Mouse (Mus musculus): ENCODE measurements around the gene Pstk. TPM values are rescaled to one million over a fixed set of nuclear protein-coding genes. Genes with fewer than 3 reads are reported as not detected.

The Pstk gene
- total RNA-seq (2021): 10 to 100 TPM; 46.5 to 52.9 TPM
- long read RNA-seq, experiment 1, full-length matches to known transcripts: 27 of 39 reads
- long read RNA-seq, experiment 1, partial matches to known transcripts: 1 of 39 reads
- long read RNA-seq, experiment 1, other reads (novel, unspliced or antisense): 11 of 39 reads
- long read RNA-seq, experiment 2, full-length matches to known transcripts: 16 of 26 reads
- long read RNA-seq, experiment 2, partial matches to known transcripts: 2 of 26 reads
- long read RNA-seq, experiment 2, other reads (novel, unspliced or antisense): 8 of 26 reads

DNA sequence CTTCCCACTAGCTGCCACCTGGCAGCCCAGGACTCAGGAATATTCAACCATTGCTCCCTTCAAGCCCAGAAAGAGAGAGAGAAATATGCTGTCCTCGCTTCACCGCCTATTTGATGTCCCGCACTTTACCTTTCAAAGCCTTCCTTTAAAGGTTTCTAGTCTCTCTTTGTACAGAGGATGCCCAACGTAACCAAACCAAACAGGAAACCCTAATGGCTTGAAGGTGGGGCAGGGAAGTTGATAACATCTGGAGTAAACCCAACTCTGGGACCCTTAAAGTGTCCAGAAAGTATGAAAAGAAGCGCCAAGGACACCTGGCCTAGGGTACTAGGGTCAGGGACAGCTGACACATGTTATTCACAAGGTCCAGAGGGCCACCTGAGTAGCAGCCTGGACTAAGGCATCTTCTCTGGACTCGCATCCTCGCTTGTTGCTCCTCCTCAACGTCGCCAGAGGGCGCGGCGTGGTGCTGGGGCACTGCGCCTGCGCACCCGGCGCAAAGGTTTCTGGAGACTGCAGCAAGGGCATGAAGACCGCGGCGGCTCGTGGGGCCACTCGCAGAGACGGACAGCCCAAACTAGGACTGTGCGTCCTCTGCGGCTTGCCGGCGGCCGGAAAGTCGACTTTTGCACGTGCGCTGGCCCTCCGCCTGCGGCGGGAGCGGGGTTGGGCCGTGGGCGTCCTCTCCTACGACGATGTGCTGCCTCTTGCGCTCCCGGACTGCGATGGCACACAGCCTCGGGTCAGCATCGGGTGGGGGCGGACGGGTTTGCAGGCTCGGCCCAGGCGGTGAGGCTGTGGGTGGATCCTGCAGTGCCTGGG is at the start of gene Pstk:
Gene Pstk (plus strand): TSS at position 494 of the 822 bp plus-strand sequence.
- DNase-seq: peak; percentile 92 to 93

DNA sequence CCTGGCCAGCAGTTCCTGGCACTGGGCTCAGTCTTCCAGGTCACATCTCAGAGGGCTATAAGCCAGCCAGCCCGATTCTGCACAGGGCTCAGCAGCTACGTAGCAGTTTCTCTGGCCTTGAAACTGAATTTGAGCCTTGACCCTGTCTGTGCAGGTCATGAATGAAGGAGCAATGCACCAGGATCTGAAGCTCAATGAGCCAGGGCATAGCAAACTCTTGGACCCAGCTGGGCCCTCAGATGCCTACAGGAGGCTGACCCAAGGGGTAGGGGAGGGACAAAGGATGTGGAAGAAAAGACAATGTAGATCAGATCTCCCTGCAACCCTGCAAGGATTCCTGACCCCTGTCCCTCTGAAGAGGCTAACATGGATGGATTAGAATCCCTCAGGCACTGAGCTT is 48.7 kb upstream of the Pstk start, which contains the start of gene Cuzd1:
Gene Cuzd1 (minus strand): TSS at position 101 of the 400 bp plus-strand sequence.
- DNase-seq: no peak

DNA sequence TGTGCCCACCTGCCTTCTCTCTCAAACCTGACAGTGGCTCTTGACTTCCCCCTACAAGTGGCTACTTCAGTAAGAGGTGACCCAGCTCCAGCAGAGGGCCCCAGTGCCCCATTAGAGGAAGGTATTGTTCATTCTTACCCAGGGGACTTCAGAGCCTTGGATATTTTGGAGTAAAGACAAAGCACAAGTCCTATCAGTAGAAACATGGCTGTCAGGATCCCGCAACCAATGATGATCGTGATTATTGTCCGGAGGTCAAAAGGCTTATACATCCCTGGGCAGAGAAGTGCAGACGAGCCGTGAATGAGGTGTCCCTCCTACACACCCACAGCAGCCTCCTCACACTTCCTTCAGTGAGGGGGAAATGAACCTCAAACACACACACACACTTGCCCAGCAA is 43.9 kb upstream of the Pstk start:
- no peak for DNase-seq

DNA sequence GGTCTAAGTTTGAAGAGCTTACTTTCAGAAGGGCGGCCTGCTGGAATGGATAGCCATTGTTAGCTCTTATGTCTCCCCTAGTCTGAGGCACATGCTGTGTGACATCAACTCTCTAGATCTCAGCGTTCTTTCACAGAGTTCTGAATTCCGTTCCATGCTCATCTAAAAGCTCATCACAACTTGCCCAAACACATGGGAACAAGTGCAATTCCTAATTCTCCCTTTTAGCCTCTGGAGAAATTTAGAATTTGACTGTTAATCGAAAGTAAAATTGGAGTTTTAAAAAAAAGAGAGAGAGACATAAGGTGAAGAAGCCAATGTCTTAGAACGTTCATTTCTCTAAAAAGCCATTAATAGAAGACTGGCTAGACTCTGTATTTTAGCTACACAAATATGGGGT is 41.5 kb upstream of the Pstk start, which contains the start of gene Fam24b:
Gene Fam24b (minus strand): TSS at position 101 of the 400 bp plus-strand sequence.
- no peak for DNase-seq

DNA sequence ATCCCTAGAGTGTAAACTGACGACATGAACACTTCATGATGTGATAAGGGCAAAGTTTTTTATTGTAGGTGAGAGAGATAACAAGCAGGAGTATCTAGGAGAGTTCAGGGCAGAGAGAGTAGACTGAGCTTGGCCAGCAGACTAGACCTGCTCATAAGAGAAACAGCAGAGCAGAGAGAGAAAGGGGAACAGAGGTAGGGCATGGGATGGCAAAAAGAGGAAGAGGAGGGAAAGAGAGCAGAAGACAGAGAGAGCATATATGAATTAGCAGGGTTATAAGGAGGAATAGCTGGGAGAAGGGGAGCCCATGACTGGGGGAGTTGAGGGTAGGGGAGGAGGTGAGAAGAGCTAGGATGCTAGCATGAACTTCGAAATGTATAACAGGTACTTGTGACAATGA is 39.3 kb upstream of the Pstk start:
- no peak for DNase-seq

DNA sequence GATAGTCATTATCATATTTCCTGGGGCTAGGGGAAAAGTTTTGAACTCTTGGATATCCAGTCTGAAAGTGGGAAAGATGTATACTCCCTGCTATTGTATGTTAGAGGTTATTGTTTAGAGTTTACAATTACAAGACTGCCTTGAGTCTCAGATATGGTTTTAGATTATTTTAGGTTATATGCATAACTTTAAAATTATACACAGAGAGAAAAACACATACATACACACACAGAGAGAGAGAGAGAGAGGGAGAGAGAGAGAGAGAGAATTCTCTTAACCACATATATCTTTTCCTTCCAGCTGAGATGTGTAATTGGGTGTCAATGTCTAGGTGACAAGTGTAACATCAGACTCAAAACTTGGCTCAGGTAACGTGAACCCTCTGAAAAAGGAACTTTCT is 37.4 kb upstream of the Pstk start, which contains the start of gene Fam24a:
Gene Fam24a (plus strand): TSS at position 301 of the 400 bp plus-strand sequence.
- DNase-seq: no peak

DNA sequence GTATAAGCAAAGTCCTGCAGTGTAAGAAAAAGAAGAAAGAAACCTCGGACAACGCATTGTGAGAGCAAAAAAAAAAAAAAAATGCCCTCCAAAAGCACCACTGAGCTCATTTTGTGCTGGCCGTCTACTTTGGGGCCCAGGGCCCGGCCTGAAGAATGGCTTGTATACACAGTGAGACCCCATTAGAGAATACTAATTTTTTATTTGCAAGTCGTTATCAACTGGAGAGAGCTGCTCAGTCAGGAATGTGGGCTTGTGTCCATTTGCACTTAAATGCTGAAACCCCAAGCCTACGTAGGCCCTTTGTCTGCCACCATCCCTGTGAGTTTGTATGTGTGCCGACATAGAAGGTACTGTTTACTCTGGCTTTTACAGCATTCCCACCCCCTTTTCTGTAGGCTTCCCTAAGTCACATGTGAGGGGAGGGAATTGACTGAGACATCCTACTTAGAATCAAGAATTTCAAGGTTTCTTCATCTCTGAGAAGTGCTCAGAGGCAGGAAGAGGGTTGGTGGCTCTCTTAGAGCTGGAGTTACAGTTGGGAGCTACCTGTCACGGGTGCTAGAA is 33.4 kb upstream of the Pstk start:
- DNase-seq: no peak

DNA sequence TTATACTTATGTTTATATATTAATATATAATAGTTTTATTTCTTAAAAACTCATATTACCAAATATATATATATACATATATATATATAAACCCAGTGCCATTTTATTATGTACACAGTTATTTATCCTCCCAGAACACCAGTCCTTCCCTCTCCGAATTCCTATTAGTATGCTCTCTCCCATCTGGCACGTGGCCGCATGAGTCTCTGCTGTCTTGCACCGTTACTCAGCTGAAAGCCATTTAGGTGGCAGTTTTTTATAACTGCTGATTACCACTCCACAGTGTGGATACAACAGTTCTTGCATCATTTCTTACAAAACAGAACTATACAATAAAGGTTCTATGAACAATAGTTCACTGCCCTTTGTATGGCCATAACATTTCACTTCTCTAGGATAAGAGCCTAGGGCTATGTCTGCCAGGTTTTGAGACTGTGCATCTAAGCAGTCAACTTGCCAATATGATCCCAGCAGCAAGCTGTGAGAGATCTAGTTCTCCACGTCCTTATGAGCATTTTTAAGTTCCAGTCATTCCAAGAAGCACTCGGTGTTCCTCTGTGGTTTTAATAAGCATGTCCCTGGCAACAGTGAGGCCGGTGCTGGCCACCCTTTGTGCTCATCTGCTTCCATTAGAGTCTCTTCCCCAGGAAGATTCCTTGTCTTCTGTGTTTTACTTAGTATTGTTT is 24.9 kb upstream of the Pstk start:
- no peak for DNase-seq

DNA sequence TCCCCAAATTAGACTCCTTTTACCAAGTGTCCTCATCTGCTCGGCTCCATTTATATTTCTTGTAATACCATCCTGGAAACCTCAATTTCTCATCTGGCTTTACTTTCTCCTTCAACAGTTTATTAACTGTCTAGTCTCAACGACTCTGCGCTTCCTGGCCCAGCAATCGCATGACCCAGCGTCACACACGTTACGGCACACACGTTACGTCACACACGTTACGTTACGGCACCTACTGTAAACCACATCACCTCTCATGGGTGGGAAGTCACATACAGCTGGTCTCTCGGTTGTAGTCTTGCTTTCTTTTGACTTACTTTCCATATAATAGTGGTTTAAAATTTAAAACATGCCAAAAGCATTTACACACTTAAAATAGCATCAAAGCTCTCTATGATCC is 14.8 kb upstream of the Pstk start:
- DNase-seq: no peak

DNA sequence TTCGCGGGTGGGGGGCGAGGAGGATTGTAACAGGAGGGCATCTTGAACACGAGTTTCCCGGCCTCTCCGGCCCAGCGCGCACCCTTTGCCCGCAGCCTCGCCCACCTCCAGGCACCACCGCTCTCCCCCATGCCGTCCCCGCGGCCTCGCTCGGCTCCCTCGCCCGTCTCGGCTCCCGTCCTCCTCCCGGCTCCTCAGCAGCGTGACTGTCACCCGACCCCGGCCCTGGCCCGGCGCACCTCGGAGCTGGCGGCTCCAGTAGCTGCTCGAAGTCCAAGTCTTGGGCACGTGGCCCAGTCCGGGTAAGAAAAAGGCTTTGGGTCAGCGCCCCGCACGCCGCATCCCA is 8.7 kb upstream of the Pstk start:
- no peak for DNase-seq

DNA sequence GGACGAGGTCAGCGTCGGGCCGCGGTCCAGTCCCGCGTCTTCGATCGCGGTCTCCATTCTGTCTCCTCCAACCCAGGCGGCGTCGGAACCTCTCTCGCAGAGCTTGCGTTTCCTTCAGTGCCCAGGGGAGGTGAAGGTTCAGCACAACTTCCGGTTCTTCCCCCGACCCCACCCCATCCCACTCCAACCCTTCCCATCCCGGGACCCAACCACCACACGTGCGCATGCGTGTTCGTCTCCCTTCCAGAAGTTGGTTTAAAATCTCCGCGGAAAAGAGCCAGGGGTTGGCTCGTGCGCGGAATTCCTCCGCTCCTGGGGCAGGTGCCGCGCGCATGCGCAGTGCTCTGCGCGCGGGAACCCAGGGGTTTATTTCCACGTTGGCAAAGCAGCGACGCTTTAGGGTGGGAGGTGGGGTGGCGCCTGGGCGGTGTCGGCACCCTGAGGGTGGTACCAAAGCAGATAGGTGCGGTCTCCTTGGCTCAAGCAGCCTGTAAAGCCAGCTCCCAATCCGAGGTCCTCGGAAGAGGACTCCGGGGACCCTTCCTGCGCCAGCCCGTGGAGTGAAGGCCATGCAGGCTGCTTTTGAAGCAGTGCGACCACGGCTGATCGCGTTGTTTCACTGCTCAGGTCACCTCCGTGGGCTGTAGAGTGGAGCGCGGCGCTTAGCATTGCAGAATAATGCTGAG is 8.2 kb upstream of the Pstk start, which contains the start of gene 2310057M21Rik:
Gene 2310057M21Rik (minus strand): TSS at position 145 of the 686 bp plus-strand sequence.
- DNase-seq: peak; percentile 96 to 97

DNA sequence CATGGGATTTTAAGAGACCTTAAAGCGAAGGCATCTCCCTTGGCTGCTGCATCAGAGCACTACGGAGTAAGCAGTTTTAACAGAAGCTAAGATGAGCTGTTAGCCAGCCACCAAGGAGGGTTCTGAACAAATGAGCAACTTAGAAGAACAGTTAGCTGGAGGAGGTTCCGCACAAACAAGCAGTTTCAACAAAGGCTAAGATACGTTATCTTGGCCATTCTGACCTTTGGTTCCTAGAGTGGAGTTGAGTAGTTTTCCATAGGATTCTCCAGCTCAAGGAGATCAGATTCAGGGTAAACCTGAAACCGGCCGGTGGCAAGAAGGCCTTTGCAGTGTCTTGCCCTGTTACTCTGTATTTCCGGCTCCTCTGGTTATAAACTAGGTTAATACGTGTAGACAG is 6.8 kb upstream of the Pstk start:
- no peak for DNase-seq

DNA sequence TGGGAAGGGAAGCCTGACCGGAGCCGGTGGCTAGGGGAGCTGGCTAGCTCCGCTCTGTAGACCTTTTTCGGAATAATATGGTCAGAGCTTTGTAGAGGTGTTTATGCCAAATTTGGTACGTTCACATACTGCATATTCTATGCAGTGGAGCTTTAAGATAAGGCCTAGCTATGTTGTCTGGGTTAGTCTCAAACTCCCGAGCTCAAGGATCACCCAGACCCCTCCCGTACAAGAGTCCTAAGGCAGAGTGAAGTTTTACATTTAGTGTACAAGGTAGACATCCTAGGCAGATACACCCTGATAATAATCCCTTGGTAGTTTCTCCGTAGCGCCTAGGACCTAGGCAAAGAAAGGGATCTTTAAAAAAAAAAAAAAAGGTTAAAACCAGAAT is 524 bp downstream of the Pstk start:
- no peak for DNase-seq

DNA sequence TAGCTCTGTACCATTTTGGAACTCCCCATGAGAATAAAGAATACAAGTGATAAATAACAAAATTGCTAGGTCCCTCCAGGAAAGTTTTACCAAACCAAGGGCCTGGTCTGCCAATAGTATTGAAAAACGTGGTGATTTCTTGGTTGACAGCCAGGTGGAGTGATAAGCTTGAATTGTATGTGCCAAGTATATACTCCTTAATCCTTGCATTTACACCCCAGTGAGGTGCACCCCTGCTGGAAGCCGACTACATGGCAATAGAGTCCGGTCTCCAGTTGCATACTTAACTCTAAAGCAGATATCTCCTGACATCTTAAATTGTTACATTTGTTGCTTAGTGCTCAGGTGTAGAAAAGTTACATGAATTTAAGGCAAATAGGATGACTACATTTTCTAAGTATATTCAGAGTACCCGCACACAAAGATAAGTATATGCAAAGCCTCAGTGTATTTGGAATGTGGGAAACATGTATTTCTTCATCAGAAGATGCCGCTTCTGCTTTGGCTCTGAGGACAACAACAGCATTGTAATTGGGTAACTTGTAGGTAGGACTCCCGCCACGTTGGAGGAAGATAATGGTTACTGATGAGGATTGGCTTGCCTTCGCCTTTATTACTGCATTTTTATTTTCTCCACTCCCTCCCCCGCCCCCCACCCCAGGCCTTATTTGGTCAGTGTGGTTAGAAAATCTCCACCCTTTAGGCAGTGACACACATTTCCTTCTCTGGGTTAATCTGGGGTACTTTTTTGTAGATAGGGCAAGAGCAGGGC is 1.1 kb downstream of the Pstk start:
- no peak for DNase-seq

DNA sequence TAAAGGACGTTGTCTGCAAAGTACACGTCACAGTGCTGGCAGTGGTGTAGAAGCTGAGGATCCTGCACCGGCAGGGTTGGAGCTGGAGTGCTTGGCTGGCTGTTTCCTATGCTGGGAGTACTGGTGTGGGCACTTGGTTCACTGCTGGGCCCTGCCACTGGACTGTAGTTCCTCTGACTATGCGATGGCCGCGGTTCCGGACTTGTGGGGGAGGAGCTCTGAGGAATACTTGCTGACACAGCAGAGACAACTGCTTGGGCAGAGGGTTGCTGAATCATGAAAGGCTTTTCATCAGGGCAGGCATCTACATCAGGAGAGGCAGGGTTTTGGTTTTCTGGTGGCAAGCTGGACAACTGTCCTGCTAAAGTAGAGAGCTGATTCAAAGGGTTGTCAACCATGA is 20.8 kb downstream of the Pstk start:
- DNase-seq: peak in 1 of 2 experiments; percentile 26

DNA sequence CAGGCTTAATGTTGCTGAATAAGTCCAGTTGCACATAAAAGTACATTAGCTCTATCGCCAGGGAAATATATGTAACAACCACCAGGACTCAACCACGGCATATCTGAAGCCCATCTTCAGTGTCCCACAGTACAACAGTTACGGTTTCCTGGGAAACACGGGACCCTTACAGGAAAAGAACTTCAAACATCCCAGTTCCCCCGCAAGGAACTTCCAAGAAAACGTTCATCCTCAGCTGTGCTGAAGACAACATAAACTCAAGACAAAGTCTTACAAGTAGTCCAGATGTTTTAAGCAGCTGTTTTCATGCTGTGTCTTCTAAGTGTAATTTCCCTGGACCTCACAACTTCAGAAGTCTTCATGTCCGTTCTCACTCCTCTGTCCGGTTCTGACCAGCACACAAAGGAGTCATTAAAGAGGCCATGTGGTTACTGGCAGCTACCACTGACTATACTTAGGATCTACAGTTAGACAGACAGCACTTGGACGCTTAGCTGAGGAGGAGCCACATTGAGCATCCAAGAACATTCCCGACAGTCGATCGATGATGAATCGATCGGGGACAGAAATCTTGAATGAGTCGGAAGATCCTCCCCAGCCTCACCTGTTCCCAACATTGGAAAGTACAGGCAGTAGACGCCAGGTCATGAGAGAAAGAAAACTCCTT is 38.5 kb downstream of the Pstk start:
- peak in 1 of 2 experiments; percentile 16 for DNase-seq

DNA sequence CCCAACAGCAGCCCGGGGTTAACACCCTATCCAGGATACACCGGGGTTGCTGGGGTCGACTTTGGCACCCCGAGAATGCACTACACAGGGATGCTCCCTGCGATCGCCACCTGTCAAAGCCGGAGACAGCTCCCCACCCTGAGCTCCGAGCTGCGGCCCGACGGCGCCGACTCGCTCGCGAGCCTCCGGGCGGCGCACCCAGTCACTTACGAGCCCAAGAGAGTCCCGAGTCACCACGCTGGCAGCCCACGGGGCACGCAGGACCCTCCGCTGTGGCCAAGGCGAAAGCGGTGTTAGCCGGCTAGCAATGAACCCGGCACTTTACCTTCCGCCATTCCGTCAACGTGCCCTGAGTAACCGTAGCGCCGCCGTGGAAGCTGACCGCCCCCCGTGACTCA is 39.0 kb downstream of the Pstk start:
- DNase-seq: no peak

DNA sequence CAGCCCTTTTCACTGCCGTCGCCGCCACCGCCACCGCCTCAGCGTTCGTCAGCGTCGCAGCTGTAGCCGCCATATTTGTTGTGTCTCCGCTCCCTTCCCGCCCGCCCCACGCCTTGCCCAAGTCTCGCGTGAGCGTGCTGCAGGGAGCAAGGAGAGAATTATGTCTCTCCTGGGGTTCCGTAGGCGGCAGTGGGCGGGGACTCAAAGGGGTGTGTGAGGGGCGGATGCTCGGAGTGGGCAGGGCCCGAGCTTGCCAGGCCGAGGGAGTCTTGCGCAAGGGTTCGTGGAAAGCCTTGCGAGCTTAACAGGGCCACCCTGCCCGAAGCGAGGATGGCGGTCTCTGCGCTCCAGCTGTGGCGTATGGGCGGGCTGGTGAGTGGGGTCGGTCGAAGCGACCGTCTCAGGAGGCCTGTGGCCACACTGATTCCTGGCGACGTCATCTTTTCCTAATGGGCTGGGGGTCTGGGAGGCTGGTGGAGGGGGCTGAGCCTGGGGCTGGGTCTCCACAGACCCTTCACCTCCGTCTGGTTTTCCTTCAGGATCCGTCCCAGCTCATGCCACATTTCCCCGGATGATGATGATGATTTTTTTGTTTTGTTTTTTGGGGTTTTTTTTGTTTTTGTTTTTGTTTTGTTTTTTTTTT is 39.6 kb downstream of the Pstk start, which contains the start of the genes Ikzf5 and Acadsb:
Gene Ikzf5 (minus strand): TSS at position 106 of the 643 bp plus-strand sequence.
Gene Acadsb (plus strand): TSS at position 186 of the 643 bp plus-strand sequence.
- peak; percentile 100 for DNase-seq

DNA sequence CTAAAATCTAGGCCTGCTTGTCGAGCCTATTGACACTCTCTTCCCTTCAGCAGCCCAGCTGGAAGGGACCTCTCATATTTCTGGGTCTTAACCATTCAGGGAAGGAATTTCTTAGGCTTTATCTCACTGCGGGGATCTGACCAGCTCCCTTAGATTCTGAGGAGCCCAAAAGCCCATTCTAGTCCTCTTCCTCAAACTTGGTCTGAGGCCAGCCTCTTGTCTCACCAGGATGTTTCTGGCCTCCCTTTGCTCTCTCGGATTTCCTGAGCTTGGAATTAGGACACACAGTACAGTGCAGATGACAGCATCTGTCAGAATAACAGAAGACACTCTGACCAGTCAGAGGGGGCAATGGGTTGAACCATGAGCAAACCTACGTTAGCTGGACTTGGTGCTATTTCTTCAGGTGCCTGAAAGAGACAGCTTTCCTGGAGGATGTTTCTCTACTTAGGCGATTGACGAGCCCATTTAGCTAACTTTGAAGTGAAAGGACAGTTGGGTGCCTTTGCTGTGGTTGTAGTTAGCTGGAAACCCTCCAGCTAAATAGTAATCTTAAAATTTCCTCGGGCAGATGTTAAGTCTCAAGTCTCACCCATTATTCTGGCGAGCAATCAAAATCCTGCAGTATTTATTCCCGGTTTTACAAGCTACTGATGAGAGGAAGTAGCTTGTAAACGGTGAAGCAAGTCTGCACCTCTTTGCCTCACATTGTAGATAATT is 40.4 kb downstream of the Pstk start:
- DNase-seq: peak; percentile 57 to 61

Measured in heart, adult 18-20 months (tissue).